Mouse (Mus musculus) CH12.LX (cell line): ENCODE measurements around the gene Atp12a. TPM values are rescaled to one million over a fixed set of nuclear protein-coding genes. Genes with fewer than 3 reads are reported as not detected.

Experiments
- DNase-seq: peaks from one replicate; pipeline ENCODE4 v3.0.0-alpha.2; 2013; ENCODE audit errors: extremely low read depth
- H3K27ac ChIP-seq: 2 replicates; pipeline ENCODE4 v1.5.1; 2012; ENCODE audit warnings: low read depth, mild to moderate bottlenecking, control low read depth, moderate library complexity; ENCODE audit not compliant: insufficient read depth
- H3K27me3 ChIP-seq: replicated peaks from 2 replicates; pipeline ENCODE3; 2012; ENCODE audit warnings: inconsistent platforms
- H3K36me3 ChIP-seq, 2 experiments: replicated peaks in 1 of 2; 2 replicates each; pipeline versions ENCODE3 to v1.6.1; 2012; ENCODE audit warnings: inconsistent platforms in 1 of 2, low read length in 1 of 2, mild to moderate bottlenecking in 1 of 2, mixed read lengths in 1 of 2, moderate library complexity in 1 of 2; ENCODE audit not compliant: control insufficient read depth in 1 of 2, insufficient read depth in 1 of 2
- H3K4me1 ChIP-seq, 2 experiments: 2 replicates each; pipeline ENCODE4 v1.6.1; 2012; ENCODE audit warnings: inconsistent platforms in 1 of 2, moderate library complexity in 1 of 2; ENCODE audit not compliant: insufficient read depth in 2 of 2, control insufficient read depth in 1 of 2
- H3K4me2 ChIP-seq: 2 replicates; pipeline ENCODE4 v1.6.1; 2012; ENCODE audit warnings: low read depth, mild to moderate bottlenecking, control low read depth; ENCODE audit not compliant: poor library complexity, insufficient read depth, severe bottlenecking
- H3K4me3 ChIP-seq, 3 experiments: fragments of 150-350 bp in 1 of 3; sonication (generic) in 1 of 3; replicated peaks in 1 of 3; 2 replicates each; pipeline versions ENCODE3 to v1.5.1; 2011 to 2012; ENCODE audit warnings: low read depth in 2 of 3, low read length in 2 of 3, mild to moderate bottlenecking in 2 of 3, moderate library complexity in 2 of 3, control low read depth in 1 of 3, improper control_type of control experiment in 1 of 3, inconsistent platforms in 1 of 3, mixed read lengths in 1 of 3; ENCODE audit not compliant: poor library complexity in 1 of 3
- H3K79me2 ChIP-seq: replicated peaks from 2 replicates; pipeline ENCODE4 v1.6.1; 2012; ENCODE audit warnings: mild to moderate bottlenecking, moderate library complexity; ENCODE audit not compliant: control insufficient read depth, poor library complexity, insufficient read depth, severe bottlenecking; ENCODE audit errors: extremely low read depth
- H3K9ac ChIP-seq: 2 replicates; pipeline ENCODE4 v1.6.1; 2012; ENCODE audit warnings: low read depth, mild to moderate bottlenecking, control low read depth, moderate library complexity; ENCODE audit not compliant: insufficient read depth
- H3K9me3 ChIP-seq: replicated peaks from 2 replicates; pipeline ENCODE3; 2012; ENCODE audit warnings: low read length, inconsistent platforms, mixed read lengths
- BHLHE40 ChIP-seq: IDR thresholded peaks from 2 replicates; pipeline ENCODE4 v1.6.1; 2011; ENCODE audit warnings: mild to moderate bottlenecking, low read depth, low read length, improper control_type of control experiment
- HCFC1 ChIP-seq: IDR thresholded peaks from 2 replicates; pipeline ENCODE4 v1.6.1; 2012; ENCODE audit warnings: low read depth, mild to moderate bottlenecking, inconsistent platforms, low read length, improper control_type of control experiment
- NRF1 ChIP-seq: IDR thresholded peaks from 2 replicates; pipeline ENCODE4 v1.6.1; 2014; ENCODE audit warnings: low read depth, mild to moderate bottlenecking, inconsistent platforms, low read length, improper control_type of control experiment, moderate library complexity
- RCOR1 ChIP-seq: conservative IDR thresholded peaks from 2 replicates; pipeline ENCODE4 v1.6.1; 2012; ENCODE audit warnings: low read depth, mild to moderate bottlenecking, inconsistent platforms, low read length, improper control_type of control experiment
- SIN3A ChIP-seq: IDR thresholded peaks from 2 replicates; pipeline ENCODE4 v1.6.1; 2012; ENCODE audit warnings: low read length, improper control_type of control experiment, inconsistent platforms
- ZKSCAN1 ChIP-seq: IDR thresholded peaks from 2 replicates; pipeline ENCODE4 v1.6.1; 2012; ENCODE audit warnings: low read depth, inconsistent platforms, low read length, improper control_type of control experiment, borderline replicate concordance
- ZMIZ1 ChIP-seq: IDR thresholded peaks from 2 replicates; pipeline ENCODE4 v1.6.1; 2012; ENCODE audit warnings: low read depth, mild to moderate bottlenecking, inconsistent platforms, low read length, improper control_type of control experiment
- dilution Hi-C: fragments of 300-500 bp; cut with MboI; formaldehyde crosslinking; loops from 2 replicates; pipeline ENCODE4 v1.14.3; 2020; ENCODE audit warnings: low sequenced_read_pairs; ENCODE audit not compliant: extremely low pct_unique_long_range_greater_than_20kb, extremely low pct_ligation_motif_present
- in situ Hi-C: fragments of 300-500 bp; cut with MboI; formaldehyde crosslinking; loops from 3 replicates; pipeline ENCODE4 v1.14.3; 2019; ENCODE audit warnings: low sequenced_read_pairs, low pct_ligation_motif_present, low pct_unique_long_range_greater_than_20kb, mixed read lengths
- polyA plus RNA-seq: library from polyadenylated mRNA; unstranded; fragments of >175 nt; gene quantifications from 2 replicates; pipeline ENCODE4 v1.2.1, GENCODE M21; 2012; ENCODE audit warnings: low read depth; ENCODE audit not compliant: insufficient read length
- total RNA-seq, 2 experiments: library from RNA; depleted of rRNA; stranded (reverse); fragments of 300-350 nt in 1 of 2; fragments of >200 nt in 1 of 2; gene quantifications; 2 replicates each; pipeline ENCODE4 v1.2.3; 2012 to 2014

The Atp12a gene
- total and polyA plus RNA-seq, 3 experiments = not detected

GRCm38 (mm10) chr14:56403072-56403375 is 38.2 kb downstream of the Atp12a start:
- Histone ChIP-seq H3K4me2 (no peak overlapping the region), H3K9me3 (no peaks in the 10 kb centered on the region), H3K4me3 (no peak overlapping the region), H3K4me1 (peaks cover 0 to 4% of the 10 kb centered on the region in 2 experiments; a peak in 1 of 4 replicates), H3K27ac (no peak overlapping the region), H3K36me3 (no peaks in the 10 kb centered on the region), H3K79me2 (no peaks in the 10 kb centered on the region), H3K9ac (no peak overlapping the region), H3K27me3 (no peaks in the 10 kb centered on the region)
- TF ChIP-seq BHLHE40 (no peak), ZMIZ1 (no peak), HCFC1 (no peak), ZKSCAN1 (no peak), SIN3A (no peak), RCOR1 (no peak), NRF1 (no peak)
- no peak for DNase-seq
- dilution Hi-C loops (no loop called here), in situ Hi-C loops (no loop called here)

Other genes with a start within 250 kb of the Atp12a start
- not detected in 2 replicates for gene Gzme, start 244.4 kb upstream of the Atp12a start, total RNA-seq (2012; rRNA removed)
- gene Gzme, start 244.4 kb upstream of the Atp12a start, total RNA-seq (2014; rRNA removed) = not detected in 2 replicates
- not detected in 2 replicates for gene Gzme, start 244.4 kb upstream of the Atp12a start, polyA plus RNA-seq
- gene Gzmd, start 232.5 kb upstream of the Atp12a start, total RNA-seq (2012; rRNA removed) = not detected in 2 replicates
- gene Gzmd, start 232.5 kb upstream of the Atp12a start, total RNA-seq (2014; rRNA removed) = not detected in 2 replicates
- gene Gzmd, start 232.5 kb upstream of the Atp12a start, polyA plus RNA-seq = not detected in 2 replicates
- gene Gzmg, start 205.5 kb upstream of the Atp12a start, total RNA-seq (2012; rRNA removed) = not detected in 2 replicates
- not detected in 2 replicates for gene Gzmg, start 205.5 kb upstream of the Atp12a start, total RNA-seq (2014; rRNA removed)
- not detected in 2 replicates for gene Gzmg, start 205.5 kb upstream of the Atp12a start, polyA plus RNA-seq
- not detected in 2 replicates for gene Gzmn, start 190.5 kb upstream of the Atp12a start, total RNA-seq (2012; rRNA removed)
- gene Gzmn, start 190.5 kb upstream of the Atp12a start, total RNA-seq (2014; rRNA removed) = not detected in 2 replicates
- not detected in 2 replicates for gene Gzmn, start 190.5 kb upstream of the Atp12a start, polyA plus RNA-seq
- not detected in 2 replicates for gene Gzmf, start 153.7 kb upstream of the Atp12a start, total RNA-seq (2012; rRNA removed)
- gene Gzmf, start 153.7 kb upstream of the Atp12a start, total RNA-seq (2014; rRNA removed) = not detected in 2 replicates
- not detected in 2 replicates for gene Gzmf, start 153.7 kb upstream of the Atp12a start, polyA plus RNA-seq
- not detected in 2 replicates for gene Gzmc, start 130.4 kb upstream of the Atp12a start, total RNA-seq (2012; rRNA removed)
- not detected in 2 replicates for gene Gzmc, start 130.4 kb upstream of the Atp12a start, total RNA-seq (2014; rRNA removed)
- not detected in 2 replicates for gene Gzmc, start 130.4 kb upstream of the Atp12a start, polyA plus RNA-seq
- gene Gzmb, start 102.8 kb upstream of the Atp12a start, total RNA-seq (2012; rRNA removed) = not detected in 2 replicates
- gene Gzmb, start 102.8 kb upstream of the Atp12a start, total RNA-seq (2014; rRNA removed) = not detected in 2 replicates
- not detected in 2 replicates for gene Gzmb, start 102.8 kb upstream of the Atp12a start, polyA plus RNA-seq
- not detected in 2 replicates for gene Rnf17, start 37.5 kb downstream of the Atp12a start, total RNA-seq (2012; rRNA removed)
- 0.11 TPM in 1 of 2 replicates, not detected in the other for gene Rnf17, start 37.5 kb downstream of the Atp12a start, total RNA-seq (2014; rRNA removed)
- gene Rnf17, start 37.5 kb downstream of the Atp12a start, polyA plus RNA-seq = not detected in 2 replicates
- 7.8 and 8.6 TPM in 2 replicates for gene Cenpj, start 210.4 kb downstream of the Atp12a start, total RNA-seq (2012; rRNA removed)
- gene Cenpj, start 210.4 kb downstream of the Atp12a start, total RNA-seq (2014; rRNA removed) = 2.4 and 3.1 TPM in 2 replicates
- gene Cenpj, start 210.4 kb downstream of the Atp12a start, polyA plus RNA-seq = 10.8 and 12.3 TPM in 2 replicates
- gene Parp4, start 210.6 kb downstream of the Atp12a start, total RNA-seq (2012; rRNA removed) = 6.8 and 10.2 TPM in 2 replicates
- 5.6 and 6.1 TPM in 2 replicates for gene Parp4, start 210.6 kb downstream of the Atp12a start, total RNA-seq (2014; rRNA removed)
- 11.3 and 13.0 TPM in 2 replicates for gene Parp4, start 210.6 kb downstream of the Atp12a start, polyA plus RNA-seq